23 mouse cellular contexts compared by ENCODE assay signal in the genomic region with DNA sequence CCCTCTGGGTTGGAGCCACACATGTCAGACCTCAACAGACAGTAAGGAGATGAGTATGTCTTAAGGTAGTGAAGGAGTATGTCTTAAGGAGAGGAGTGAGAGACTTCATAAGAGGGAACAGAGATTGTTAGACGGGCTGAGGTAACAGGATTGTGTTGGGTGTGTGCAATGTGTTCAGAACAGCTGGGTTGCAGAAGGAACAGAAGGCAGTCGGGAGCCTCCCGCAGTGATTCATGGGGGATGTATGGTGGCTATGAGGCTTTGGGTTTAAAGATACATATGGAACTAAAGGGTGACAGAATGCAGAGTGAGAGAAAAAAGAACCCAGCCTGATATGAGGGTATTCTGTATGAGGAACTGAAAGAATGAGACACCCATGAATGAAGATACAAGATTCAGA.
A peak's percentile ranks its signal among the peaks of the same experiment; 100 is the strongest.
DNase-seq lines count a peak whose midpoint lies in the region; ATAC-seq and TF ChIP-seq lines count a peak whose summit lies in the region.
"Had no signal": no experiment of that assay in that cellular context is flagged by ENCODE, and none has a peak within 500 bp of the region (broad histone marks: within the 10 kb centered on the region; RNA-seq: fewer than 3 reads in every experiment).

No protein-coding gene starts in this region.

- H3K4me3 ChIP-seq in heart, adult 2 months = no peak overlapping the region
- H3K4me3 ChIP-seq: embryonic facial prominence, embryonic 10.5 days; erythroblast, embryonic 14.5 days; forebrain, embryonic 10.5 days; heart, embryonic 12.5 days; hindbrain, embryonic 10.5 days; intestine, embryonic 15.5 days had no signal

- H3K27ac ChIP-seq in heart, adult 2 months = no peak overlapping the region
- H3K27ac ChIP-seq: embryonic facial prominence, embryonic 10.5 days; forebrain, embryonic 10.5 days; hindbrain, embryonic 10.5 days; hindbrain, embryonic 14.5 days; intestine, embryonic 15.5 days had no signal

- intact Hi-C loops in heart, adult 2 months (cut with DNase I) = no loop called here

- H3K36me3 ChIP-seq in heart, adult 2 months (ENCODE audit: control insufficient read depth, insufficient read depth, low read length) = no peaks in the 10 kb centered on the region
- H3K36me3 ChIP-seq: intestine, embryonic 15.5 days had no signal

- no peak for DNase-seq in frontal cortex, postnatal 10 days (ENCODE audit: low spot score in 2 of 2)
- peak; percentile 34 for DNase-seq in right cerebral cortex, postnatal 25 days
- no peak for DNase-seq in right cerebral cortex, adult 2 months (ENCODE audit: low spot score in 2 of 2)
- DNase-seq in kidney, postnatal 10 days = no peak
- DNase-seq in heart, adult 2 months = no peak
- DNase-seq: adrenal gland, adult 8-10 months; adrenal gland, postnatal 36 days; cerebellum, adult 11 months; cerebellum, adult 8-10 months; cerebellum, postnatal 14 days; gastrocnemius, postnatal 10 days had no signal

- no peaks in the 10 kb centered on the region for H3K79me2 ChIP-seq in heart, adult 2 months (replicated peaks; ENCODE audit: control insufficient read depth, insufficient read depth, low read length)

- H3K4me1 ChIP-seq in heart, adult 2 months (ENCODE audit: control insufficient read depth, insufficient read depth, low read length) = no peaks in the 10 kb centered on the region
- H3K4me1 ChIP-seq: heart, embryonic 12.5 days; hindbrain, embryonic 10.5 days; intestine, embryonic 15.5 days had no signal

- no peak for TF ChIP-seq EP300 in heart, adult 2 months (IDR thresholded peaks at IDR 0.05; ENCODE audit: insufficient read depth, low read depth, low read length)

- no peaks in the 10 kb centered on the region for H3K27me3 ChIP-seq in heart, adult 2 months (ENCODE audit: control insufficient read depth, insufficient read depth, low read length)
- H3K27me3 ChIP-seq: CH12.LX; heart, embryonic 12.5 days; intestine, embryonic 15.5 days; Patski had no signal

- no peak for TF ChIP-seq POLR2A in heart, adult 2 months (IDR thresholded peaks at IDR 0.05; ENCODE audit: insufficient read depth, low read depth, low read length)

- 91% methylated on average over 3 of the region's 3 CpGs for WGBS in heart, adult 2 months

- TF ChIP-seq CTCF in heart, adult 2 months (IDR thresholded peaks at IDR 0.05) = no peak

- peak; percentile 31 for ATAC-seq in frontal cortex, adult (ENCODE audit: low TSS enrichment)
- ATAC-seq in granulocyte monocyte progenitor cell, adult 5-6 weeks (replicated peaks; ENCODE audit: poor library complexity, severe bottlenecking) = peak; percentile 39
- ATAC-seq: activated CD4-positive, CD25-positive, alpha-beta regulatory T cell, adult 4 months; intestine, embryonic 15.5 days; Patski had no signal

- H3K9ac ChIP-seq in heart, adult 2 months (ENCODE audit: low read depth, low read length) = no peak overlapping the region
- H3K9ac ChIP-seq: heart, embryonic 12.5 days; hindbrain, embryonic 14.5 days; intestine, embryonic 15.5 days had no signal
